Mouse (Mus musculus): Measurements from ENCODE around the gene Agk.

Agk gene

DNA sequence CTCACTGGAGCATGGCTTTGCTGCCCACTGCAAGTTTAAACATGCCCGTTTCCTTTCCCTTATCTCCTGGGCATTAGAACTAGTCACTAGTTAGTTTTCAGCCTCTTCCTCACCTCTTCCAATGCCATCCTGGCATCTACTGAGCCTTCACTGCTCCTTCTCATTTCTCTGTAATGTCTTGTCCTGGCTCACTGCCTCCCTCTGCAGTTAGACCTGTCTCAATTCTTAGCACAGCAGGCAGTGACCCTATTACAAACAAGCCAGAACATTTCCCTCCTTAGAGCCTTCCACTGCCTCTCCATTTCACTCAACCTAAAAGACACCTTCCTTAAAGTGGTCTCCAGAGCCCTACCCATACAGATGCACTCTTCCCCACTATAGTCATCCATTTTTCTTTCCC is 66.0 kb downstream of the Agk start:
- CTCF ChIA-PET, result no interaction called here
- POLR2A ChIA-PET, result no interaction called here

DNA sequence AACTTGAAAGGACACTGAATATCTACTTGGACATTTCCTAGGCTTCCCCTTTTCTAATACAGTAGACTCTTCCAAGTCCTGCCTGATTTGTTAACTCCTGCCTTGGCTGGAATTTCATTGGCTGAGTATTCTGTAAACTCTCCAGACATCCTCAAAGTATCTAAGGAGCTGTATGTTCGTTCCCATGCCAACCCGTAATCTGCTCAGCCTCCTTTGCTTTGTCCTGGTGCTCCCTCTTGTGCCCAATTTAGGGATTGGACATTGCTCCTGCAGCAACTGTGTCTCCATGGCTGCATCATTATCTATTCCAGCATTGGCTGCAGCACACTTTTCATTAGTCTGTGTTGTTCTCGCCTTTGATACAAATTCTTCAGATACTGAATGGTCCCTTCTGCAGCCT is 68.2 kb downstream of the Agk start:
- POLR2A ChIA-PET, result interaction anchor here in 1 of 4 experiments (0.7 to 1.4 kb wide), 2 partner anchors 9 to 157 kb away, joined by 4 read pairs; no protein-coding TSS in a partner anchor
- CTCF ChIA-PET, result interaction anchor here (0.6 to 2.8 kb wide), 16 partner anchors 13 to 632 kb away, joined by 3 to 27 read pairs (median 3); partner anchors contain the start of gene Wee2 (in 1 of the 4)

DNA sequence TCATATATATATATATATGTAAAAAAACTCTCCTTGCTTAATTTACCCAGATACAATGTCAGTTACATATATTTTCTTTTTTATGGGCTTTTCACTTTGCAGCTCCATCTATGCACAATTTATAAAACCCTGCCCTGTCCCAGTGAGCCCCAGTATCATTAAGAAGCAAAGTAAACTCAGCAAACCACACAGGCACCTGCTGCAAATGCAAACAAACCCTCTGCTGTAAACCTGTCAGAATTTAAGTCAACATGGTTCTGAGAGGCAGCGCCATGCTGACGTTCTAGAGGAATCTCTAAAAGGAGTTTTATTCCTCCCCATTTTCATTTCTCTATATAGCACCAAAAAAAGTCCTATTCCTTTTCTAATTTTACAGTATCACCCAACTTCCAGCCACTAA is 77.1 kb downstream of the Agk start:
- CTCF ChIA-PET, result no interaction called here

GRCm38 (mm10) chr6:40403640-40404285 is 78.8 kb downstream of the Agk start:
- ChIA-PET CTCF (interaction anchor here in 2 of 4 experiments (0.6 to 0.7 kb wide), 3 partner anchors 28 to 168 kb away, joined by 3 to 4 read pairs (median 4); no protein-coding TSS in a partner anchor), POLR2A (interaction anchor here in 1 of 4 experiments (1.2 to 2.2 kb wide), 2 partner anchors 9 to 19 kb away, joined by 4 to 11 read pairs; no protein-coding TSS in a partner anchor)

More for the DNA sequence above, 77.1 kb downstream of the Agk start:
- POLR2A ChIA-PET, result no interaction called here

GRCm38 (mm10) chr6:40411085-40411484 is 86.1 kb downstream of the Agk start:
- POLR2A ChIA-PET, result interaction anchor here in 1 of 4 experiments (0.6 to 0.7 kb wide), 2 partner anchors 10 to 59 kb away, joined by 3 read pairs; no protein-coding TSS in a partner anchor
- CTCF ChIA-PET, result no interaction called here

- ChIA-PET CTCF (interaction anchor here in 1 of 4 experiments (1.2 kb wide), 1 partner anchor 11 kb away, joined by 4 read pairs; no protein-coding TSS in a partner anchor), POLR2A (interaction anchor here in 1 of 4 experiments (1.2 to 2.3 kb wide), 2 partner anchors 9 to 177 kb away, joined by 3 to 11 read pairs; no protein-coding TSS in a partner anchor)
Observed at GRCm38 (mm10) chr6:40413046-40413445, 88.1 kb downstream of the Agk start.

DNA sequence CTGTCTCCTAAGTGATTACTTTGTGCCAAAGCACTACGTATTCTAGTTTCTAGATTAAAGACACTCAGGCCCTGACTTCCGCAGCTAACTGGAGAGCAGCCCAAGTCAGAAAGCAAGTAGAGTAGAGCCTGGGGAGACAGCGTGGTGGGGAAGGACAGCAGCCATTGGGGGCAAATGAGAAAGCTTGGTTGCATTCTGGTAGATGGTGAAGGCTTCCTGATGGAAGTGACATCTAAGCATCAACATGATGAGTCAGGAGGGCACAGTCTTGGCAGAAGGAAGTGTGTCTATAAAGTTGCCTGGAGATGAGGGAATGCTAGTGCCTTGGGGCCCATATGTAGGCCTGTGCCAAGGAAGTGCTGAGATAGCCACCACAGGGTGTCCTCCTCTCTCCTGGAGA is 88.6 kb downstream of the Agk start:
- ChIA-PET CTCF (no interaction called here), POLR2A (interaction anchor here in 1 of 4 experiments (2.3 kb wide), 1 partner anchor 10 kb away, joined by 11 read pairs; no protein-coding TSS in a partner anchor)

GRCm38 (mm10) chr6:40415799-40416198 is 90.8 kb downstream of the Agk start:
- ChIA-PET CTCF (interaction anchor here in 2 of 4 experiments (0.6 to 0.7 kb wide), 2 partner anchors 21 to 1274 kb away, joined by 3 read pairs; no protein-coding TSS in a partner anchor), POLR2A (interaction anchor here in 1 of 4 experiments (1.0 kb wide), 1 partner anchor 62 kb away, joined by 3 read pairs; no protein-coding TSS in a partner anchor)

GRCm38 (mm10) chr6:40418386-40418785 is 93.4 kb downstream of the Agk start:
- CTCF ChIA-PET, result no interaction called here
- POLR2A ChIA-PET, result no interaction called here

- ChIA-PET CTCF (interaction anchor here in 1 of 4 experiments (0.7 kb wide), 1 partner anchor 13 kb away, joined by 6 read pairs; no protein-coding TSS in a partner anchor), POLR2A (interaction anchor here in 1 of 4 experiments (0.7 to 1.3 kb wide), 2 partner anchors 13 to 33 kb away, joined by 4 to 6 read pairs; no protein-coding TSS in a partner anchor)
Observed at GRCm38 (mm10) chr6:40421099-40421498, 96.1 kb downstream of the Agk start.

DNA sequence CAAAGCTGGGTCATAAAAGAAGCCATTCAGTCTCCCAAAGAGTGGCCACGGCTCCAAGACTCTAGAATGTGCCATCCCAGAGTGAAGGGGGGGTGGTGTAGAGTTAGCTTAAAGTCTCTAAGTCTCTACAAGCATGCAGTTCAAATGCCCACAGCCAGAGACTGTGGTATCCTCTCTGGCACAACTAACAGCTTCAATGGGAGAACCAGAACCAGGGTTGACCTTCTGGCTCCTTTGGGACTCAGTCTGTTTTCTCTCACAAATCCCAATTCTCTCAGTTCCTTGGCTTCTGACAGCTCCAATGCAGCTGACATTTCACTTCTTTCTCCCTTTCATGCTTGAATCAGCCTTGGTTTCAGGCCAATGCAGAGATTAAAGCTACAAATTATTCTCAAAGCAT is 98.0 kb downstream of the Agk start:
- ChIA-PET CTCF (interaction anchor here in 3 of 4 experiments (0.5 to 1.9 kb wide), 11 partner anchors 12 to 361 kb away, joined by 3 to 16 read pairs (median 4); partner anchors contain the start of gene E330009J07Rik (in 2 of the 3)), POLR2A (interaction anchor here in 1 of 4 experiments (0.7 to 1.9 kb wide), 4 partner anchors 12 to 49 kb away, joined by 3 to 8 read pairs (median 4); partner anchors contain the start of genes E330009J07Rik and Ssbp1)

GRCm38 (mm10) chr6:40423774-40424173 is 98.8 kb downstream of the Agk start:
- POLR2A ChIA-PET, result interaction anchor here in 1 of 4 experiments (0.6 to 1.9 kb wide), 5 partner anchors 12 to 48 kb away, joined by 3 to 8 read pairs (median 3); partner anchors contain the start of gene Ssbp1
- CTCF ChIA-PET, result interaction anchor here (0.5 to 1.9 kb wide), 19 partner anchors 9 to 420 kb away, joined by 3 to 16 read pairs (median 4); partner anchors contain the start of gene E330009J07Rik (in 2 of the 4)

GRCm38 (mm10) chr6:40427441-40427840 is 102.5 kb downstream of the Agk start:
- ChIA-PET CTCF (interaction anchor here in 1 of 4 experiments (0.6 kb wide), 1 partner anchor 1007 kb away, joined by 3 read pairs; the partner anchor contains the start of gene Mkrn1), POLR2A (interaction anchor here in 3 of 4 experiments (0.6 to 0.9 kb wide), 5 partner anchors 8 to 71 kb away, joined by 3 to 6 read pairs (median 3); partner anchors contain the start of gene E330009J07Rik (in 1 of the 3))

DNA sequence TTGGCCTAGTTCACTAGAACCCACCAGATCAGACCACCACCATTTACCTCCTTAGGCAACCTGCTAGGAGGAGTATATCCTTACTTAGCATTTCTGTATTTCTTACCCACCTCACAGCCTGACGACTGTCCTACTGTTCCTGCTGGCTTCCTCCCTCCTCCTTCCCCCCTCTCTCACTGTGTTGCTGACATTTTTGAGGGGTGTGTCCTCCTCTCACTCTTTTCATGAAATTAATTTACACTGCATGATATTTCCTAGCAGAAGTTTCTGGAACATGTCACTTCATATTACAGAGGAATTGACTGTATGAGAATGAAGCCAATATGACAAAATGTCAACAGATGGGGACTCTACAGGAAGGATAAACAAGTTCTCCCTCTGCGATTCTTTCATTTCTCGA is 103.7 kb downstream of the Agk start:
- POLR2A ChIA-PET, result no interaction called here
- CTCF ChIA-PET, result no interaction called here

GRCm38 (mm10) chr6:40429521-40429931 is 104.6 kb downstream of the Agk start:
- CTCF ChIA-PET, result no interaction called here
- POLR2A ChIA-PET, result interaction anchor here in 1 of 4 experiments (0.6 kb wide), 1 partner anchor 255 kb away, joined by 3 read pairs; no protein-coding TSS in a partner anchor

- ChIA-PET POLR2A (interaction anchor here in 1 of 4 experiments (0.5 to 0.6 kb wide), 2 partner anchors 167 to 254 kb away, joined by 3 to 5 read pairs; no protein-coding TSS in a partner anchor), CTCF (interaction anchor here in 1 of 4 experiments (1.0 kb wide), 1 partner anchor 59 kb away, joined by 3 read pairs; no protein-coding TSS in a partner anchor)
Observed at GRCm38 (mm10) chr6:40430251-40430650, 105.3 kb downstream of the Agk start.

DNA sequence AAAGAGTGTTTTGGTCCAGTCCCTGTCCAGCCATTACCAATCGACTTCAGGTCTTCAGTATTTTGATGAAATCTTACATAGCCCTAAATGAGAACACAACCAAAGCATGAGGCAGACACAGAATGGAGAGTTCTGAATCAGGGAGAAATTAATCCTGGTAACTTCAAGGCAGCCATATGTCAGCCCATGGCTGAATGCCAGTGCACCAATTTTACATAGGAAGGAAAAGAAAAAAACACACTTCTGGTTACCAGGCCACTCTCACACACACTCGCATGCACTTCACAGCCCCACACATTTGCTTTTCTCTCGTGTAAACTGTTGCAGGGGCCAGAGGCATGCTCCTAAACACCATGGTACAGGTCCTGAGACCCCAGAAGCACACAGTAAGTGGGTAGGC is 105.9 kb downstream of the Agk start:
- ChIA-PET POLR2A (interaction anchor here in 1 of 4 experiments (1.1 kb wide), 1 partner anchor 47 kb away, joined by 4 read pairs; no protein-coding TSS in a partner anchor), CTCF (interaction anchor here in 1 of 4 experiments (1.0 kb wide), 1 partner anchor 60 kb away, joined by 3 read pairs; no protein-coding TSS in a partner anchor)

DNA sequence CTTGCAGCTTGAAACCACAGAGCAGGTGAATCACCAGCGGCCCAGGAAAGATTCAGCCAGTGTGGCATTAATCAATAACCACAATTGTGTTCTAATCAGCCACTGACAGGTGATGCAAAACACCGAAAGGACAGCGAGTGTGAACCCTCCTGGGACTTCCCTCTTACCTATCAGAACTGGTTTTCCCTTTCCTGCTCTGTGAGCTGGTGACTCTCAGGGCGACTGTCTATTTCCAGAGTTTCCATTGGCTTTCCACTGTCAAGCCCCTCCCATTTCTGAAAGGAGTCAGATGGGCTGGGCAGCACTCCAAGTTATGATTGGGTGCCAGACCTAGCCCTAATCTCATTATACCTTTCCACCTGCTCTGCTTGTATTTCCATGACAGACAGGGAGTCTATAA is 106.4 kb downstream of the Agk start:
- CTCF ChIA-PET, result interaction anchor here in 1 of 4 experiments (2.1 kb wide), 1 partner anchor 8 kb away, joined by 5 read pairs; no protein-coding TSS in a partner anchor
- POLR2A ChIA-PET, result interaction anchor here in 1 of 4 experiments (1.1 kb wide), 1 partner anchor 46 kb away, joined by 4 read pairs; no protein-coding TSS in a partner anchor

DNA sequence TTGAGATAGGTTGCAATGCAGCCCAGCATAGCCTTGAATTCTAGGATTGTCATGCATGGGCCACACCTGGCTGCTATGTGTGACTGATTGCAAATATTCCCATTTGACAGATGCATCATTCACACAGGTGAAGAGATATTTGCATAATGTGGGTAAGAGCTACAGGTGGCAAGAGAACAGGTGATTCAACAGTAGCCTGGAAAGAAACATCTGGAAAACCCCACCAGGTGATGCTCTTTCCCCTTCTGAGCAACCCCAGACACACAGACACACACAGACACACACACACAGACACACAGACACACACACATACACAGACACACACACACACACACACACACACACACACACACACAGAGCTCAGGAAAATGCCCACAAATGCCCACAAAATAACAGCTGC is 106.8 kb downstream of the Agk start:
- CTCF ChIA-PET, result interaction anchor here in 1 of 4 experiments (2.1 kb wide), 1 partner anchor 8 kb away, joined by 5 read pairs; no protein-coding TSS in a partner anchor
- POLR2A ChIA-PET, result interaction anchor here in 1 of 4 experiments (1.1 kb wide), 1 partner anchor 46 kb away, joined by 4 read pairs; no protein-coding TSS in a partner anchor
